Mouse (Mus musculus) bone marrow macrophage, adult 2 months (primary cell): ENCODE data around the gene N4bp1.

Source experiments
- CTCF ChIP-seq: IDR thresholded peaks from 2 replicates; pipeline ENCODE4 v1.5.1; 2012; ENCODE audit warnings: low read depth, mild to moderate bottlenecking, low read length, moderate library complexity
- POLR2A ChIP-seq: IDR thresholded peaks from 2 replicates; pipeline ENCODE4 v1.6.1; 2012; ENCODE audit warnings: mild to moderate bottlenecking, low read depth, low read length, borderline replicate concordance

GRCm38 (mm10) chr8:86918093-86918492 lies 33.0 kb upstream of the N4bp1 start:
- TF ChIP-seq CTCF (no peak), POLR2A (no peak)
